Mouse (Mus musculus): ENCODE data around the gene Pbx4.

DNA sequence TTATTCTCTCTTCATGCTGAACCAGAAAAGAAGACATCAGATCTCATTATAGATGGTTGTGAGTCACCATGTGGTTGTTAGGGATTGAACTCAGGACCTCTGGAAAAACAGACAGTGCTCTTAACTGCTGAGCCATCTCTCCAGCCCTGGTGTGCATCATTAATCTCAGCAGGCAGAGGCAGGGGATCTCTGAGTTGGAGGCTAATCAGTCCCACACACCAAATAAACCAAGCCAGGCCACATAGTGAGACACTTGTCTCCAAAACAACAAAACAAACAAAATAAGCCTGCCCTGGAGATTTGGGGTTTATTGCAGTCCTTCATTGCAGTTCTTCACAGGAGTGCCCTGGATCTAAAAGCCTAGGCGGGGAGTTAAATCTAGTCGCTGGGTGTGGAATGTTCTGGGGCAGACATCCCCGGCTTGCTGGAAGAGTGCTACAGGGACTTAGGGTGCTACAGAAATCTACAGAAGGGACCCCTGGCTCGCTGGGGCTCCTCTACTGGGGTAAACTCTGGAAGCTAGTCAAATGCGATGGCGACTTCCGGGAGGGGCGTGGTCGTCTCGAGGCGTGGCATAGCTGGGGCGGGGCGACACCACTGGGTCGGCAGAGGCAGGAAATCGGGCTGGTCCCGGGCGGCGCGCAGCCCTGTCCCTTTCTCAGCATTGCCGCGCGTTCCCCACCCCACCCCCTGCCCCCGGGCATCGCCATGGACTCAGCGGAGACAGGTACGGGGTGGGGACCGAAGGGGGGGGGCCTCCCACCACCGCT, 24.0 kb upstream of the Pbx4 start, which contains the start of gene Gmip:
- TF ChIP-seq CTCF (IDR thresholded peaks at IDR 0.05; ENCODE audit: borderline replicate concordance, insufficient read depth, low read depth, low read length) (no peak), POLR2A (IDR thresholded peaks at IDR 0.05; ENCODE audit: borderline replicate concordance, insufficient read depth, low read length) (no peak)

All from cerebellum, adult 2 months (tissue).